Mouse (Mus musculus) heart, adult 2 months (tissue): Measurements from ENCODE around the gene Lgals4.
A peak's percentile ranks its signal among the peaks of the same experiment; 100 is the strongest.

Experiments used
- CTCF ChIP-seq: fragments of 200-600 bp; IDR thresholded peaks from 2 replicates; pipeline ENCODE4 v1.8.1; 2022; ENCODE audit warnings: antibody characterized with exemption, mild to moderate bottlenecking, moderate library complexity
- EP300 ChIP-seq: fragments of 200-500 bp; IDR thresholded peaks from 2 replicates; pipeline ENCODE4 v1.6.1; 2011; ENCODE audit warnings: low read depth, low read length, control low read depth; ENCODE audit not compliant: insufficient read depth
- POLR2A ChIP-seq: fragments of 200-500 bp; IDR thresholded peaks from 2 replicates; pipeline ENCODE4 v1.6.1; 2011; ENCODE audit warnings: mild to moderate bottlenecking, low read depth, low read length, control low read depth; ENCODE audit not compliant: insufficient read depth

DNA sequence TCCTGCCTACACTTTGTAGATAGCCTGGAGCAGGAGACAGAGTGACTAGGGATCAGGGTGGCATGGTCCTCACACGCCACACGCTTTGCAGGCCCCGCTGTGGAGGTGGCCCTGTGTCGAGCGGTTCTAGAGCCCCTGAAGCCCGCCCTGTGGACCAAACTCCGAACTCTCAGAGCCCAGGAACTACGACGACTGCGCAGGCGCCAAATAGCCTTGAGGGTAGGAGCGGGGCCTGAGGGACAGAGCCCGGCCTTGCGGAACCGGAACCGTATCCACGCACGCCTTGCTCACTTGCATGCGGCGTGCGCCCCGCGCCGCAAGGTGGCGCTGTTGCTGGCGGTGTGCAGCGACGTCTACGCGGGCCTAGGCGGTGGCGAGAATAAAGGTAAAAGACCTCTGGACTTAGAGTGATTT is 37.1 kb upstream of the Lgals4 start:
- no peak for TF ChIP-seq CTCF
- peak; percentile 92; the same call in 1 of the 2 replicates for TF ChIP-seq EP300
- TF ChIP-seq POLR2A = peak; percentile 55
